ENCODE assay signal across 20 mouse cellular contexts in the genomic region with DNA sequence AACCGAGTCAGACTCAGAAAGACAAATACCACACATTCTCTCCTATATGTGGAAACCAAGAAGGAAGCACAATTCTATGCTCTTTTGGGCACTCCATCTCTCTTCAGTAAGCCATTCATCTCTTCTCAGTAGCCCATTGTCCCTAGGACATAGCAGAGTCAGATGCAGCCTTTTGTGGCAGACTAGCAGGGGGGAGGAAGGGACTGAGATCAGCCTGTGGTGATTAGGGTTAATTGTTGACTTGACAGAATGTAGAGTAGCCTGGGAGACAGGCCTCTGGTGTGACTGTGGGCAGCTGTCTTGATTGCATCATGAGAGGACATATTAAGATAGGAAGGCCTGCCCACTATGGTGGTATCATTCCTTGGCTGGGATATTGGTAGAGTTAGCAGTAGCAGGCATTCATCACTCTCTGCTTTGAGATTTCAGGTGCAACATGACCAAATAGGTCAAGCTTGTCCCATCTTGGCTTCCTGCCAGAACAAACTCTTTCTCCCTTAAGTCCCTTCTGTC. TPM values are rescaled to one million over a fixed set of nuclear protein-coding genes. Genes with fewer than 3 reads are reported as not detected.
DNase-seq lines count a peak whose midpoint lies in the region; ATAC-seq and TF ChIP-seq lines count a peak whose summit lies in the region.
"Had no signal": no experiment of that assay in that cellular context is flagged by ENCODE, and none has a peak within 500 bp of the region (broad histone marks: within the 10 kb centered on the region; RNA-seq: fewer than 3 reads in every experiment).

No protein-coding gene starts in this region.

- TF ChIP-seq POLR2A in myocyte (IDR thresholded peaks at IDR 0.05; ENCODE audit: insufficient read length, low read depth), result no peak

- ATAC-seq in inflammation-experienced regulatory T-cells, adult 6 months, result no peak
- ATAC-seq: forebrain, embryonic 15.5 days; hindbrain, embryonic 16.5 days had no signal

- peak; percentile 20 for DNase-seq in layer of hippocampus, adult 9-11 months
- DNase-seq in layer of hippocampus, adult 18-20 months (ENCODE audit: low spot score in 2 of 2), result no peak
- peak; percentile 79 for DNase-seq in Muller cell, postnatal 12 days (ENCODE audit: inconsistent ontology term)
- DNase-seq in ovary, postnatal 36 days (ENCODE audit: low spot score), result no peak
- DNase-seq: adrenal gland, postnatal 10 days; B cell, adult 2 months; cerebellum, adult 11-12 months; cerebellum, adult 9-10 months; cerebellum, postnatal 25 days; gastrocnemius, postnatal 10 days; heart, adult 18-20 months; heart, postnatal 14 days; kidney, adult 11 months had no signal

- no peaks in the 10 kb centered on the region for H3K27me3 ChIP-seq in myocyte (ENCODE audit: control insufficient read depth, insufficient read depth, insufficient read length)
- H3K27me3 ChIP-seq: embryonic facial prominence, embryonic 12.5 days; forebrain, embryonic 15.5 days had no signal

- H3ac ChIP-seq in myocyte (ENCODE audit: control insufficient read depth, insufficient read length), result no peak overlapping the region

- no peak overlapping the region for H3K4me3 ChIP-seq in myocyte
- H3K4me3 ChIP-seq: embryonic facial prominence, embryonic 12.5 days; forebrain, embryonic 15.5 days; heart, embryonic 10.5 days; hindbrain, embryonic 10.5 days had no signal

- H3K36me3 ChIP-seq in myocyte (ENCODE audit: control insufficient read depth, insufficient read depth), result no peaks in the 10 kb centered on the region
- H3K36me3 ChIP-seq: embryonic facial prominence, embryonic 12.5 days; forebrain, embryonic 15.5 days; heart, embryonic 10.5 days; hindbrain, embryonic 10.5 days had no signal

- no peaks in the 10 kb centered on the region for H3K79me2 ChIP-seq in myocyte (ENCODE audit: control insufficient read depth, insufficient read depth)

- no peak overlapping the region for H3K4me2 ChIP-seq in myocyte (ENCODE audit: low read depth)
- H3K4me2 ChIP-seq: embryonic facial prominence, embryonic 12.5 days; forebrain, embryonic 15.5 days had no signal

TF ChIP-seq in myocyte, 11 proteins besides CTCF, POLR2A, EP300 and RAD21:
- no peak for TF ChIP-seq MAX (IDR thresholded peaks at IDR 0.05; ENCODE audit: low read depth)
- no peak for TF ChIP-seq TCF3 (IDR thresholded peaks at IDR 0.05; ENCODE audit: insufficient read length, low read depth)
- TF ChIP-seq REST (IDR thresholded peaks at IDR 0.05; ENCODE audit: insufficient read depth, insufficient read length), result no peak
- no peak for TF ChIP-seq USF1 (IDR thresholded peaks at IDR 0.05; ENCODE audit: low read depth)
- TF ChIP-seq SRF (IDR thresholded peaks at IDR 0.05; ENCODE audit: control insufficient read depth, insufficient read length, low read depth), result no peak
- TF ChIP-seq CEBPB (IDR thresholded peaks at IDR 0.05; ENCODE audit: insufficient read depth, poor library complexity, severe bottlenecking), result peak; percentile 69; the same call in 1 of the 2 replicates
- peak in 1 of 3 experiments; percentile 56 for TF ChIP-seq MYOD1 (IDR thresholded peaks at IDR 0.05; ENCODE audit: control insufficient read depth in 1 of 3, insufficient read length in 2 of 3, low read depth in 2 of 3)
- TF ChIP-seq POLR2AphosphoS2 (IDR thresholded peaks at IDR 0.05; ENCODE audit: insufficient read length, low read depth), result no peak
- TF ChIP-seq MYOG (IDR thresholded peaks at IDR 0.05; ENCODE audit: control insufficient read depth in 1 of 3, insufficient read depth in 1 of 3, insufficient read length in 2 of 3, low read depth in 2 of 3), result peak in 2 of 3 experiments; percentile 7 to 13
- no peak for TF ChIP-seq TCF12 (IDR thresholded peaks at IDR 0.05; ENCODE audit: insufficient read depth, poor library complexity, severe bottlenecking)
- TF ChIP-seq E2F4 (IDR thresholded peaks at IDR 0.05; ENCODE audit: insufficient read depth), result no peak

RNA-seq across cellular contexts. Expression of a gene that starts 13.5 kb away (rescaled TPM):
- 100 to 1,000 TPM; 108 to 111 TPM for total RNA-seq in layer of hippocampus, adult 18-20 months (2021)
- 17.4 TPM for polyA plus RNA-seq in myocyte (2012; fragmentation: generic; extraction: Trizol)
- polyA plus RNA-seq in inflammation-experienced regulatory T-cells, adult 6 months (2017; shearing (Covaris generic)), result 10 to 100 TPM; 25.0 to 28.2 (median 26.2) TPM

RNA-seq across cellular contexts. Expression of a gene that starts 37.9 kb away (rescaled TPM):
- total RNA-seq in layer of hippocampus, adult 18-20 months (2021), result 10 to 100 TPM; 18.8 to 22.0 TPM
- 60.6 TPM for polyA plus RNA-seq in myocyte (2012; fragmentation: generic; extraction: Trizol)
- 1 to 10 TPM; 2.7 to 4.1 (median 3.8) TPM for polyA plus RNA-seq in inflammation-experienced regulatory T-cells, adult 6 months (2017; shearing (Covaris generic))

Comparison
In these comparisons a context has a peak if more than half of its experiments do, and no peak if none do; other contexts are left out.
1. DNase-seq: peak in layer of hippocampus, adult 9-11 months (single experiment) and Muller cell, postnatal 12 days (single experiment); none in layer of hippocampus, adult 18-20 months (0 of 2) and ovary, postnatal 36 days (single experiment).
2. RNA of a gene that starts 37.9 kb away (polyA plus RNA-seq): 60.6 TPM in myocyte (single experiment); 2.7 to 4.1 TPM in inflammation-experienced regulatory T-cells, adult 6 months; every median in the first group is over 10 times any median in the second.